Mouse (Mus musculus) brain, embryonic 14.5 days (tissue): Measurements from ENCODE around the gene Tbc1d20.

ENCODE experiments used
- CTCF ChIP-seq: fragments of 200-500 bp; IDR thresholded peaks from 2 replicates; pipeline ENCODE4 v1.5.1; 2012; ENCODE audit warnings: inconsistent platforms, mild to moderate bottlenecking, moderate library complexity, borderline replicate concordance; ENCODE audit not compliant: insufficient read depth, insufficient read length; ENCODE audit errors: extremely low read depth
- POLR2A ChIP-seq: fragments of 200-500 bp; IDR thresholded peaks from 2 replicates; pipeline ENCODE4 v1.6.1; 2012; ENCODE audit warnings: mild to moderate bottlenecking, inconsistent platforms, borderline replicate concordance; ENCODE audit not compliant: poor library complexity, insufficient read depth, insufficient read length, severe bottlenecking; ENCODE audit errors: extremely low read depth

GRCm38 (mm10) chr2:152337591-152338212 is 44.1 kb downstream of the Tbc1d20 start:
- TF ChIP-seq CTCF = no peak
- TF ChIP-seq POLR2A = no peak
